ENCODE assay signal across 9 mouse cellular contexts in genomic region chr14:120803739-120804138, GRCm38 (mm10).
A peak's percentile ranks its signal among the peaks of the same experiment; 100 is the strongest.
DNase-seq lines count a peak whose midpoint lies in the region; ATAC-seq and TF ChIP-seq lines count a peak whose summit lies in the region.
"Had no signal": no experiment of that assay in that cellular context is flagged by ENCODE, and none has a peak within 500 bp of the region (broad histone marks: within the 10 kb centered on the region; RNA-seq: fewer than 3 reads in every experiment).

No protein-coding gene starts in this region.

- DNase-seq in heart, adult 2 months = no peak
- peak; percentile 95 for DNase-seq in brain, embryonic 14.5 days (ENCODE audit: low read depth)
- DNase-seq in thymus, postnatal 25 days = no peak
- DNase-seq in left cerebral cortex, adult 2 months (ENCODE audit: extremely low spot score in 1 of 2, low spot score in 2 of 2) = no peak
- DNase-seq in layer of hippocampus, postnatal 14 days (ENCODE audit: low spot score in 2 of 2) = no peak

- intact Hi-C loops in heart, adult 2 months (cut with DNase I) = no loop called here
- intact Hi-C loops in left cerebral cortex, adult 2 months (cut with DNase I) = no loop called here

- TF ChIP-seq EP300 in heart, adult 2 months (IDR thresholded peaks at IDR 0.05; ENCODE audit: insufficient read depth, low read depth, low read length) = no peak

- no peak overlapping the region for H3K4me3 ChIP-seq in heart, embryonic 15.5 days
- H3K4me3 ChIP-seq in heart, adult 2 months = no peak overlapping the region
- peak overlapping the region; percentile 26 for H3K4me3 ChIP-seq in forebrain, embryonic 16.5 days (replicated peaks; ENCODE audit: low read length)
- peak overlapping the region; percentile 20; the same call in 1 of the 2 replicates for H3K4me3 ChIP-seq in midbrain, embryonic 16.5 days (ENCODE audit: low read depth, low read length)
- H3K4me3 ChIP-seq in left cerebral cortex, adult 2 months = no peak overlapping the region

- no peak overlapping the region for H3K27ac ChIP-seq in heart, embryonic 15.5 days
- H3K27ac ChIP-seq in heart, adult 2 months = no peak overlapping the region
- H3K27ac ChIP-seq in forebrain, embryonic 16.5 days (ENCODE audit: low read length) = no peak overlapping the region
- H3K27ac ChIP-seq in midbrain, embryonic 16.5 days (ENCODE audit: low read length) = no peak overlapping the region
- H3K27ac ChIP-seq in left cerebral cortex, adult 2 months = no peak overlapping the region

- no peak for TF ChIP-seq CTCF in heart, adult 2 months (IDR thresholded peaks at IDR 0.05)
- TF ChIP-seq CTCF in brain, embryonic 14.5 days (IDR thresholded peaks at IDR 0.05; ENCODE audit: borderline replicate concordance, extremely low read depth, insufficient read depth, insufficient read length) = no peak
- no peak for TF ChIP-seq CTCF in left cerebral cortex, adult 2 months (IDR thresholded peaks at IDR 0.05)

- 0 out of 2 replicates have a peak overlapping the region, but pooled peaks have one; percentile 28 for H3K9ac ChIP-seq in heart, embryonic 15.5 days
- H3K9ac ChIP-seq in heart, adult 2 months (ENCODE audit: low read depth, low read length) = no peak overlapping the region
- peak overlapping the region; percentile 38; the same call in 1 of the 2 replicates for H3K9ac ChIP-seq in forebrain, embryonic 16.5 days (replicated peaks; ENCODE audit: low read depth, low read length)
- H3K9ac ChIP-seq in midbrain, embryonic 16.5 days (ENCODE audit: low read depth, low read length) = no peak overlapping the region

- no peaks in the 10 kb centered on the region for H3K9me3 ChIP-seq in heart, embryonic 15.5 days (replicated peaks)
- 0 out of 2 replicates have a peak, but pooled peaks cover 3% of the 10 kb centered on the region for H3K9me3 ChIP-seq in forebrain, embryonic 16.5 days (ENCODE audit: control insufficient read depth, low read length)
- no peaks in the 10 kb centered on the region for H3K9me3 ChIP-seq in midbrain, embryonic 16.5 days (replicated peaks; ENCODE audit: control insufficient read depth, low read length, poor library complexity, severe bottlenecking)

- peaks cover 10% of the 10 kb centered on the region for H3K4me1 ChIP-seq in heart, embryonic 15.5 days (replicated peaks)
- peaks cover 1% of the 10 kb centered on the region for H3K4me1 ChIP-seq in heart, adult 2 months (ENCODE audit: control insufficient read depth, insufficient read depth, low read length)
- peaks cover 10% of the 10 kb centered on the region for H3K4me1 ChIP-seq in forebrain, embryonic 16.5 days (replicated peaks; ENCODE audit: control insufficient read depth, insufficient read depth, low read length)
- peaks cover 17% of the 10 kb centered on the region for H3K4me1 ChIP-seq in midbrain, embryonic 16.5 days (ENCODE audit: control insufficient read depth, insufficient read depth, low read length)

- no peak for TF ChIP-seq POLR2A in heart, adult 2 months (IDR thresholded peaks at IDR 0.05; ENCODE audit: insufficient read depth, low read depth, low read length)
- TF ChIP-seq POLR2A in brain, embryonic 14.5 days (IDR thresholded peaks at IDR 0.05; ENCODE audit: borderline replicate concordance, extremely low read depth, insufficient read depth, insufficient read length, poor library complexity, severe bottlenecking) = no peak

- H3K36me3 ChIP-seq in heart, embryonic 15.5 days = no peaks in the 10 kb centered on the region
- H3K36me3 ChIP-seq in heart, adult 2 months (ENCODE audit: control insufficient read depth, insufficient read depth, low read length) = no peaks in the 10 kb centered on the region
- no peaks in the 10 kb centered on the region for H3K36me3 ChIP-seq in forebrain, embryonic 16.5 days (ENCODE audit: control insufficient read depth, insufficient read depth)
- no peaks in the 10 kb centered on the region for H3K36me3 ChIP-seq in midbrain, embryonic 16.5 days (ENCODE audit: control insufficient read depth, insufficient read depth, low read length)

- H3K79me2 ChIP-seq in heart, adult 2 months (replicated peaks; ENCODE audit: control insufficient read depth, insufficient read depth, low read length) = no peaks in the 10 kb centered on the region

- WGBS in heart, embryonic 15.5 days = 11% methylated on average over 12 of the region's 12 CpGs
- 19% methylated on average over 12 of the region's 12 CpGs for WGBS in heart, adult 2 months
- under 1% methylated on average over 12 of the region's 12 CpGs for WGBS in forebrain, embryonic 16.5 days
- 3% methylated on average over 12 of the region's 12 CpGs for WGBS in midbrain, embryonic 16.5 days

- H3K4me2 ChIP-seq in heart, embryonic 15.5 days = peak overlapping the region; percentile 49
- peak overlapping the region; percentile 50 for H3K4me2 ChIP-seq in forebrain, embryonic 16.5 days (ENCODE audit: low read length)
- peak overlapping the region; percentile 44 for H3K4me2 ChIP-seq in midbrain, embryonic 16.5 days (ENCODE audit: low read length)

- no peak for ATAC-seq in heart, embryonic 15.5 days (replicated peaks; ENCODE audit: insufficient number of reproducible peaks, insufficient read depth, low FRiP score, low read depth)
- ATAC-seq in forebrain, embryonic 16.5 days = peak; percentile 81
- peak; percentile 75 for ATAC-seq in midbrain, embryonic 16.5 days

- no peaks in the 10 kb centered on the region for H3K27me3 ChIP-seq in heart, embryonic 15.5 days
- no peaks in the 10 kb centered on the region for H3K27me3 ChIP-seq in heart, adult 2 months (ENCODE audit: control insufficient read depth, insufficient read depth, low read length)
- no peaks in the 10 kb centered on the region for H3K27me3 ChIP-seq in forebrain, embryonic 16.5 days (replicated peaks; ENCODE audit: control insufficient read depth, insufficient read depth, low read length)
- no peaks in the 10 kb centered on the region for H3K27me3 ChIP-seq in midbrain, embryonic 16.5 days (ENCODE audit: control insufficient read depth, insufficient read depth, low read depth, low read length)
- H3K27me3 ChIP-seq: CH12.LX had no signal

Comparison
In these comparisons a context has a peak if more than half of its experiments do, and no peak if none do; other contexts are left out.
1. H3K9ac ChIP-seq: peak in heart, embryonic 15.5 days (single experiment) and forebrain, embryonic 16.5 days (single experiment); none in heart, adult 2 months (single experiment) and midbrain, embryonic 16.5 days (single experiment).
2. H3K4me3 ChIP-seq: peak in forebrain, embryonic 16.5 days (single experiment) and midbrain, embryonic 16.5 days (single experiment); none in heart, embryonic 15.5 days (single experiment), heart, adult 2 months (single experiment) and left cerebral cortex, adult 2 months (single experiment).
3. Peak in every context shown above with its lines, with median percentiles within 50 percentile points of each other: H3K4me2 ChIP-seq.